Mouse (Mus musculus): Measurements from ENCODE around the gene Tmed8. TPM values are rescaled to one million over a fixed set of nuclear protein-coding genes. Genes with fewer than 3 reads are reported as not detected.

The Tmed8 gene
- polyA plus RNA-seq, 1 experiment from 2014 or later, result 6.0 TPM

DNA sequence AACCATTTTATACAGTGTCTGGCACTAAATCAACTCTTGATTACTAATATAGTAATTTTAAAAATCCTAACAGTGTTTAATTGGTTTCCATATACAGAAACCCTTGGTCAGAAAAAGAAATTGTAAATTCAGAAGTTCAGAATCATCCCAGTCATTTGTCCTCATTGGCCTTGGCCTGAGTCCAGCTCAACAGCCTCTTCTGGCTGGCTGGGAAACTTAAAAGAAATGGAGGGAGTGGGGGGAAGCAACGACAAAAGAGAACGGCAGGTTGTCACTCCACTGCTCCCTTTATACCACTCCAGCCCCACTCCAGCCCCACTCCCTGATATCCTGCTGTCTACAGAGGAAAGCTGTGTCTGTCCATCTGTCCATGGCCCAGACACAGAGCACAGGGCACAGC, 69.1 kb downstream of the Tmed8 start:
- Histone ChIP-seq H3K27me3 (no peaks in the 10 kb centered on the region), H3K9me3 (no peaks in the 10 kb centered on the region), H3K9ac (no peak overlapping the region), H3K4me3 (replicated peaks) (no peak overlapping the region), H3K36me3 (replicated peaks) (peaks cover 37% of the 10 kb centered on the region), H3K4me2 (no peak overlapping the region), H3K27ac (peak overlapping the region; percentile 56; the same call in 1 of the 2 replicates), H3K4me1 (no peaks in the 10 kb centered on the region)
- WGBS, result 77% methylated on average over 2 of the region's 2 CpGs
- no peak for ATAC-seq (ENCODE audit: low FRiP score)

DNA sequence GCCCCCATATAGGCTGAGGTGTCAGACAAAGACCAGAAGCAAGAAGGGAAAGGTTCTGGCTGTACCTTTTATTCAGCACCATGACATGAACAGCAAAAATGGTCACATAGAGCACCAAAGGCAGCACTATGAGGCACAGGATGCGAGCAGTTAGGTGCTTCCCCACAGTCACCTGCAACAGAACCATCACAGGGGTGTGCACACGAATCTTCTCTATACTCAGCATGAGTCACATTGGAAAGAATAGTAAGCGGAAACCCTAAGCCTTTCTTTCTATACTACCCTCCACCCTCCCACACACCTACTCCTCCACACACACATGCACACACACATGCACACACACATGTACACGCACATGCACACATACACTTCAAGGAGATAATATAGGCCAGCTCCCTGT, 70.0 kb downstream of the Tmed8 start:
- 94% methylated on average over 4 of the region's 4 CpGs for WGBS
- H3K4me1 ChIP-seq, result no peaks in the 10 kb centered on the region
- no peaks in the 10 kb centered on the region for H3K9me3 ChIP-seq
- H3K9ac ChIP-seq, result no peak overlapping the region
- no peak overlapping the region for H3K27ac ChIP-seq
- H3K27me3 ChIP-seq, result no peaks in the 10 kb centered on the region
- peaks cover 33% of the 10 kb centered on the region for H3K36me3 ChIP-seq (replicated peaks)
- no peak overlapping the region for H3K4me3 ChIP-seq (replicated peaks)
- H3K4me2 ChIP-seq, result no peak overlapping the region
- no peak for ATAC-seq (ENCODE audit: low FRiP score)

DNA sequence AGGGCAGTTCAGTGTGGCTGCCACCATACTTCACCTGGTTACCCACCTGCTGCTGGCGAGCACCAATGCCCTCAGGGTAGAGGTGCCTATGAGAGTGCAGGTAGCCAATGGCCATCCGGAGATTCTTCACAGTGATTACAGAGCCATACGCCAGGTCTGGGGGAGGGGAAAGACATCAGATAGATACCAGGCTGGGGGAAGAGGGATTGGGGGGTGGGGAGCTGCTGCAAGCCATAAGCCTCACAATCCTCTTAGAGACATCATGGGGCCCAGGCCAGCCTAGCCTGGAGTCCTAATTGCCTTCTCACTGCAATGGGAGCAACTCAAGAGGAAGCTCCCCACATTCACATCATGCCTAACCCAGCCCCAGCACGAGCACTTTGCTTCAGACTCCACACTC, 73.0 kb downstream of the Tmed8 start:
- H3K4me1 ChIP-seq, result no peaks in the 10 kb centered on the region
- WGBS, result 55% methylated on average over 4 of the region's 4 CpGs
- H3K9ac ChIP-seq, result no peak overlapping the region
- no peak for ATAC-seq (ENCODE audit: low FRiP score)
- no peaks in the 10 kb centered on the region for H3K27me3 ChIP-seq
- H3K9me3 ChIP-seq, result no peaks in the 10 kb centered on the region
- no peak overlapping the region for H3K4me3 ChIP-seq (replicated peaks)
- H3K27ac ChIP-seq, result no peak overlapping the region
- no peak overlapping the region for H3K4me2 ChIP-seq
- peaks cover 36% of the 10 kb centered on the region for H3K36me3 ChIP-seq (replicated peaks)

DNA sequence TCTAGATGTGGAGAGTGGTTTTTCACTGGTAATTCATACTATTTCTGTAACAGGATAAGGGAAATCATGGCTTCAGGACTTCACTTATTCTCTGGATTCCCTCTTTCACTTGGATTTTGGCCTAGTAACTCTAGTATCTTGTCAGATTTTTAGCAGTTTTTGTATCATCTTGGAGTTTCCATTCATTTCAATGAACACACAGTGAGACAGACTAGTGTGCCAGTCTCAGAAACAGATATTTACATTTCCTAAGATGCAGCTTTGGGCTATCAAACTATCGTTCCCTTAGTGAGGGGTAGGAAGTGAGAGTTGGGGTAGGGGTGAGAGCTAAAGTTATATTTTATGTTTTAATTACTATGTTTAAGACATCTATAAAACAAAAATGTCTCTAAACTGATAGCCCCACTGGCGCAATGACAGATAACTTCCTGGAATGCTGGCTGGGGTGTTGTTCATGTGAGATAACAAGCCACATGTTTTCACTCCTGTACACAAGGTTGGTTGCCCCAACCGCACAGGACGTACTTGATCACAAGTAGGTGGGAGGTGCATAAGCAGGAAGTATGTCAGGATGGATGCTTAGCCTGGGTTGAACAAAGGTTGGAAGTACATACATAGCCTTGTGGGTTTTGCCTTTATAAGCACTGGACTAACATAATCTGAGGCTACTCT, 78.2 kb downstream of the Tmed8 start:
- Histone ChIP-seq H3K36me3 (replicated peaks) (peaks cover 24% of the 10 kb centered on the region), H3K27ac (no peak overlapping the region), H3K9ac (no peak overlapping the region), H3K27me3 (no peaks in the 10 kb centered on the region), H3K4me3 (replicated peaks) (no peak overlapping the region), H3K4me1 (no peaks in the 10 kb centered on the region), H3K4me2 (no peak overlapping the region), H3K9me3 (no peaks in the 10 kb centered on the region)
- ATAC-seq (ENCODE audit: low FRiP score), result no peak
- WGBS, result 94% methylated on average over 4 of the region's 4 CpGs

Other genes with a start within 250 kb of the Tmed8 start
- 1.1 and 1.6 TPM in 2 replicates for gene Zdhhc22, start 210.0 kb downstream of the Tmed8 start, polyA plus RNA-seq (2016; fragmentation: Nextera tagmentation; extraction: Ambion mirVana)
- gene Tmem63c, start 179.1 kb downstream of the Tmed8 start, polyA plus RNA-seq (2016; fragmentation: Nextera tagmentation; extraction: Ambion mirVana), result 1.5 and 1.6 TPM in 2 replicates
- 0.44 and 0.57 TPM in 2 replicates for gene Ngb, start 97.9 kb downstream of the Tmed8 start, polyA plus RNA-seq (2016; fragmentation: Nextera tagmentation; extraction: Ambion mirVana)
- gene Gstz1, start 53.3 kb downstream of the Tmed8 start, polyA plus RNA-seq (2016; fragmentation: Nextera tagmentation; extraction: Ambion mirVana), result 24.3 and 28.3 TPM in 2 replicates
- gene Pomt2, start 52.5 kb downstream of the Tmed8 start, polyA plus RNA-seq (2016; fragmentation: Nextera tagmentation; extraction: Ambion mirVana), result 16.2 and 16.6 TPM in 2 replicates
- 1.4 and 1.7 TPM in 2 replicates for gene Samd15, start 731 bp downstream of the Tmed8 start, polyA plus RNA-seq (2016; fragmentation: Nextera tagmentation; extraction: Ambion mirVana)
- 0.73 and 1.1 TPM in 2 replicates for gene Noxred1, start 38.3 kb upstream of the Tmed8 start, polyA plus RNA-seq (2016; fragmentation: Nextera tagmentation; extraction: Ambion mirVana)
- gene Vipas39, start 65.8 kb upstream of the Tmed8 start, polyA plus RNA-seq (2016; fragmentation: Nextera tagmentation; extraction: Ambion mirVana), result 59.7 and 62.0 TPM in 2 replicates
- 204 and 205 TPM in 2 replicates for gene Ahsa1, start 66.0 kb upstream of the Tmed8 start, polyA plus RNA-seq (2016; fragmentation: Nextera tagmentation; extraction: Ambion mirVana)
- gene Ism2, start 99.3 kb upstream of the Tmed8 start, polyA plus RNA-seq (2016; fragmentation: Nextera tagmentation; extraction: Ambion mirVana), result 1.2 and 1.8 TPM in 2 replicates
- gene Sptlc2, start 187.9 kb upstream of the Tmed8 start, polyA plus RNA-seq (2016; fragmentation: Nextera tagmentation; extraction: Ambion mirVana), result 50.8 and 54.2 TPM in 2 replicates
- 283 and 293 TPM in 2 replicates for gene Slirp, start 243.4 kb upstream of the Tmed8 start, polyA plus RNA-seq (2016; fragmentation: Nextera tagmentation; extraction: Ambion mirVana)
- gene Alkbh1, start 243.6 kb upstream of the Tmed8 start, polyA plus RNA-seq (2016; fragmentation: Nextera tagmentation; extraction: Ambion mirVana), result 48.8 and 55.9 TPM in 2 replicates